Mouse (Mus musculus) kidney, embryonic 14.5 days (tissue): Measurements from ENCODE around the gene Gpr158. TPM values are rescaled to one million over a fixed set of nuclear protein-coding genes. Genes with fewer than 3 reads are reported as not detected.

Experiments
- ATAC-seq: fragments of 200-750 bp; cut with Nextera tagmentation; 2 replicates; pipeline ENCODE4 v1.8.0; 2017; ENCODE audit warnings: moderate number of reproducible peaks, mild to moderate bottlenecking, moderate TSS enrichment, moderate library complexity; ENCODE audit not compliant: low FRiP score, low TSS enrichment
- H3K27ac ChIP-seq: fragments of 300-500 bp; sonication (generic); 2 replicates; pipeline ENCODE4 v1.5.1; 2014; ENCODE audit warnings: low read depth, mild to moderate bottlenecking, low read length, moderate library complexity, mixed read lengths
- H3K27me3 ChIP-seq: fragments of 300-500 bp; sonication (generic); 2 replicates; pipeline ENCODE4 v1.6.1; 2014; ENCODE audit warnings: mild to moderate bottlenecking, low read length; ENCODE audit not compliant: control insufficient read depth, insufficient read depth
- H3K36me3 ChIP-seq: fragments of 300-500 bp; sonication (generic); 2 replicates; pipeline ENCODE4 v1.6.1; 2014; ENCODE audit warnings: low read length, mixed read lengths; ENCODE audit not compliant: control insufficient read depth, insufficient read depth
- H3K4me1 ChIP-seq: fragments of 300-500 bp; sonication (generic); 2 replicates; pipeline ENCODE4 v1.6.1; 2014; ENCODE audit warnings: low read length, mixed read lengths; ENCODE audit not compliant: control insufficient read depth, insufficient read depth
- H3K4me2 ChIP-seq: fragments of 300-500 bp; sonication (generic); replicated peaks from 2 replicates; pipeline ENCODE4 v1.6.1; 2014; ENCODE audit warnings: low read depth, mild to moderate bottlenecking, low read length
- H3K4me3 ChIP-seq: fragments of 300-500 bp; sonication (generic); 2 replicates; pipeline ENCODE4 v1.5.1; 2014; ENCODE audit warnings: mild to moderate bottlenecking, low read length
- H3K9ac ChIP-seq: fragments of 300-500 bp; sonication (generic); 2 replicates; pipeline ENCODE4 v1.6.1; 2014; ENCODE audit warnings: low read depth, mild to moderate bottlenecking, low read length, moderate library complexity
- H3K9me3 ChIP-seq: fragments of 300-500 bp; sonication (generic); 2 replicates; pipeline ENCODE4 v1.6.1; 2016; ENCODE audit warnings: low read length; ENCODE audit not compliant: control insufficient read depth
- WGBS: fragments of 180-500 bp; shearing (Covaris S2); extraction: QIAGEN DNeasy Blood & Tissue Kit; methylation state at CpG from one replicate; pipeline ENCODE4 v1.1.7; 2014; 5-methylcytosine and 5-hydroxymethylcytosine counted together
- polyA plus RNA-seq: library from polyadenylated mRNA; unstranded; fragments of >200 nt; fragmentation: Nextera tagmentation; extraction: Ambion mirVana; gene quantifications from 2 replicates; pipeline ENCODE4 v1.2.1, GENCODE M21; 2014

Gene Gpr158
- polyA plus RNA-seq, 1 experiment from 2014 or later = not detected

DNA sequence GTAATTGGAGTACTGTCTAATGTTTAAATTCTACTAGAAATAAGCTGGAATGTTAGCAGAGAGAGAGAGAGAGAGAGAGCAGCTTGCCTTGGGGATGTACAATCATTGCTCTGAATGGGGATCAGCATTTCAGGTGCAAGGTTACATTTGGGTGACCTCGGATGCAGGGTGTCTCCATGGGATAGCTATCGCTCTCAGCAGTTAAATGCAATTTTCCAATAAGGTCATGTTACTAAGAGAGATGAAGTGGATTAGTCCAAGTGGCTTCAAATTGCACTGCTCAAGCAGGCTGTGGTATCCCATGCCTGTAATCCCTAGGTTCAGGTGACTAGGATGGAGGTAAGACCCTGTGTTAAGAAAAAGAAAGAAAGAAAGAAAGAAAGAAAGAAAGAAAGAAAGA is 441.2 kb downstream of the Gpr158 start:
- Histone ChIP-seq H3K36me3 (no peaks in the 10 kb centered on the region), H3K4me3 (no peak overlapping the region), H3K4me2 (no peak overlapping the region), H3K4me1 (no peaks in the 10 kb centered on the region), H3K27me3 (no peaks in the 10 kb centered on the region), H3K9ac (no peak overlapping the region), H3K27ac (no peak overlapping the region), H3K9me3 (no peaks in the 10 kb centered on the region)
- 64% methylated on average over 2 of the region's 2 CpGs for WGBS
- no peak for ATAC-seq

GRCm38 (mm10) chr2:21810431-21810830 is 443.1 kb downstream of the Gpr158 start:
- 93% methylated on average over 4 of the region's 4 CpGs for WGBS
- H3K36me3 ChIP-seq = no peaks in the 10 kb centered on the region
- no peaks in the 10 kb centered on the region for H3K4me1 ChIP-seq
- H3K9ac ChIP-seq = no peak overlapping the region
- no peaks in the 10 kb centered on the region for H3K27me3 ChIP-seq
- ATAC-seq = no peak
- H3K4me3 ChIP-seq = no peak overlapping the region
- no peaks in the 10 kb centered on the region for H3K9me3 ChIP-seq
- no peak overlapping the region for H3K4me2 ChIP-seq
- no peak overlapping the region for H3K27ac ChIP-seq

DNA sequence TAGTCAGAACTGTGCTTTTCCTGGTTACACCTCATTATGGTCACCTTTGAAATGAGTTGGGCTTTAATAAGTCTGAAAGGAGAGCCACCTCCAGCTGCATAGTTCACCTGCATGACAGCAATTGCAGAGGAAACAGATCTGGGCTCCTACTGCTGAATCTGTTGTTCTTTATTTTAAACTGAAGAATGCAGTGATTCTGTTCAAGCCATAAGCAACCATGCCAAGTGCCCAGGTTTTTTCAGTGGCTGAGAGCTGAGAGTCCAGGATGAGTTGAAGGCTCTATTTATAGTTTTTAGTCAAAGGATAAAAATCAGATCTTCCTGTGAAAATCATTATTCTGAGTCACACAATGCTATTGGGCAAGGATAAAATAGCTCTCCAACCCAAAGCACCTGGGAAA is 496.7 kb downstream of the Gpr158 start:
- Histone ChIP-seq H3K27ac (no peak overlapping the region), H3K4me2 (no peak overlapping the region)
- ATAC-seq = no peak

More for the DNA sequence above, 496.7 kb downstream of the Gpr158 start:
- H3K36me3 ChIP-seq = no peaks in the 10 kb centered on the region
- H3K4me1 ChIP-seq = no peaks in the 10 kb centered on the region
- no peak overlapping the region for H3K9ac ChIP-seq
- no peak overlapping the region for H3K4me3 ChIP-seq
- H3K9me3 ChIP-seq = no peaks in the 10 kb centered on the region
- H3K27me3 ChIP-seq = no peaks in the 10 kb centered on the region

Other genes with a start within 250 kb of the Gpr158 start
- gene Enkur, start 162.2 kb upstream of the Gpr158 start, polyA plus RNA-seq = 0.35 and 0.59 TPM in 2 replicates
- gene Thnsl1, start 161.8 kb upstream of the Gpr158 start, polyA plus RNA-seq = 5.2 and 8.8 TPM in 2 replicates